Mouse (Mus musculus): Measurements from ENCODE around the gene Ccdc47. TPM values are rescaled to one million over a fixed set of nuclear protein-coding genes. Genes with fewer than 3 reads are reported as not detected.

The Ccdc47 gene
- total RNA-seq, 2 experiments from 2014 or later: 72.5 to 82.4 TPM

DNA sequence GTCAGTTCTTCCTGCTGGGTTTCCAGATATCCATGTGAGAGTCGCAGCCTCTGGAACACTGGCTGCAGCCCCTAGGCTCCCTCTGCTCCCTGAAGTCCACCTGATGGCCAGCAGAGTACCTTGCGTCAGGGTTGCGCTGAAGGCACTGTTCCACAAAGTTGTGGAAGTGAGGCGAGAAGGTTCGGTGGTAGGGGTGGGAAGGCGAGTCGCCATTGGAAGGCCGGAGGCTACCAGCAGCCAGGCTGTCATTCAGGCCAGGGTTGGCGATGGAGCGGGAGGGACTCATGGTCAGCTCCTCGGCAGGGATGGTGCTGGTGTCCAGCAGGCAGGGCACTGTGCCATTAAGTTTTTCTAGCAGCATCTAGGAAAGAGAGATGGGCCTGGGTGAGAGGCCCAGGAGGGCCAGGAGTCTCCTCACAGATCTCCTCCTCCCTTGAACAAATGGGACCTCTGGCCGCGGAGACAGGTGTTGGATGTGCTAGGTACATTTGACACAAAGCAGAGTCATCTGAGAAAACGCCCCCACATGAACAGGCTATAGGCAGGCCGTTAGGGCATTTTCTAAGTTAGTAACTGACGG is 51.5 kb downstream of the Ccdc47 start:
- DNase-seq: no peak
- intact Hi-C loops (cut with DNase I): no loop called here

DNA sequence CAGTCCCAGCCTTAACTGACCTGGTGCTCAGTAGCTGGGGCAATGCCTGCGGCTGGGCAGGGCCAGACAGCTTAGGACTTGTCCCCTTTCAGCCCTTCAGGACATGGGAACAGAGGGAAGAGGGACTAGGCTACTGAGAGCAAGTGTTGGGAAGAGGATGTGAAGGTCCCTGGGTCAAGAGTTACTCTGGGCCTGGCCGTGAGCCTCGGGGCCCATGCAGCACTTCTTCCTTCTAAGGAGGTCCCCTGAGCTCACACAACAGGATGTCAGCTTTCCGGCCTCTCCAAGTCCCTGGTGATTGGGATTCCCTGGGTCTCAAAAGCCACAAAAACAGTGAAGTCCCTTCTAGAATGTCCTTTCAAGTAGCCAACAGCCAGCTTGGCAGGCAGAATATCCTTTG is 52.6 kb downstream of the Ccdc47 start:
- intact Hi-C loops (cut with DNase I): no loop called here

DNA sequence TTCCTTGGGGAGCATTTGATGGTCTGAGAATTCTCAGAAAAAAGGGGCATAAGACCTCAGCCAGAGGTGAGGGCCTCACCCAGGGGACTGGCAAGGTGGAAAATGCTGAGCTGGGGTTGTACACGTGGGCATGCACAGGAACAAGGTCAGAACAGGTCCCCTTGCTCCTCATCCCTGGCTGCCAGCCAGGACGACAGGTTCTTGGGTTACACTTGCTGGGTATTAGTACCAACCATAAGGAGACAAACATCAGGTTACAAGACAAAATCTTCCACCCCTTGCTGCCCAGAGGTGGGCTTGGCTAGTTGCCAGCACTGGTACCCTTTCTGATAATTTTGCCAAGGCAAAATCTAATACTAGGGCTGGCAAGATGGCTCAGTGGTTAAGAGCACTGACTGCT is 53.9 kb downstream of the Ccdc47 start:
- DNase-seq: no peak
- intact Hi-C loops (cut with DNase I): no loop called here

More for the DNA sequence above, 52.6 kb downstream of the Ccdc47 start:
- DNase-seq: no peak

GRCm38 (mm10) chr11:106160841-106161721 is 55.1 kb downstream of the Ccdc47 start, which contains the start of the genes Gm10840 and Limd2:
TSS of gene Gm10840 (plus strand) at chr11:106160850.
TSS of gene Limd2 (minus strand) at chr11:106160860.
- intact Hi-C loops (cut with DNase I): no loop called here
- DNase-seq: no peak

DNA sequence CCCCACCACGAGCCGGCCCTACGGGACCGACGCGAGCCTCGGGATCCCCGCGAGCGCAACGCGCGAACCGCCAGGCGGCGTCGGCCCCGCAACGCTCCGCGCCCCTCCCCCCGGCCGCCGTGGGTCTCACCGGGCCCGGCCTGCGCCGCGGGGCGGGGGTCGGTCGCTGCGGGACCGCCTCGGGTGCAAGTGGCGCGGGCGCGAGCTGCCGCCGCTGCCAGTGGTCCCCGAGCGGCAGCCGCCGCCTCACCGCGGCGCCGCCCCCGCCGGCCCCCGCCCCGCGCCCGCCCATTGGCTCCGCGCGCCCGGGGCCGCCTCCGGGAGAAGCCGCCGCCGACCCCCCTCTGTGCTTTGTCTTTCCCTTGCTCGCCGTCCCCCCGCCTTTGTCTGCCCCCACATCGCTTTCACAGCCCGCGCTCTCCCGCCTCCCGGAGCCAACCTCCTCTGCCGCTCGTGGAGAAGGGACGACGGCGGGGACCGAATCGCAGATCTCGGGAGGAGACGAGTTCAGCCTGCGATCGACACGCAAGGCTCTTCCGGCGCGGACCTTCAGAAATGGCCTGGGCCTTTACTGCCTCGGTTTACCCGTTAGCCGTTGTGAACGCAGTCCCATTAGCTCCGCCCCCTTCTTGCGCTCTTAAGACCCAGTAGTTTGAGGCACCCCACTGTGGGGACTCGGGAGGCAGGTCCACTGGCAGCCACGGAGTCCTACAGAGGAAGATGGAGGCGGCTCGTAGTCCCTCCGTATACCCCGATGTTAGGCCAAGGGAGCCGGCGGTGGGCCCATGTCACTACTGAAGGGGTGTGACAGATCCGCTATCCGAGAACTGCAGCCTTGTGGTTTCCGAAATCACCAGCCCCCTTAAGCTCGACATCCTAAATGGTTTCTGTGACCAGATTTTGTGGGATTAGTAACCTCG is 56.0 kb downstream of the Ccdc47 start:
- intact Hi-C loops (cut with DNase I): loop anchor here (2.0 kb wide), 1 partner anchor 33 kb away; no protein-coding TSS in a partner anchor
- DNase-seq: peak; percentile 71 to 81

GRCm38 (mm10) chr11:106159216-106159920 is 56.8 kb downstream of the Ccdc47 start:
- DNase-seq: peak; percentile 36 to 43
- intact Hi-C loops (cut with DNase I): loop anchor here (2.0 kb wide), 1 partner anchor 33 kb away; no protein-coding TSS in a partner anchor

DNA sequence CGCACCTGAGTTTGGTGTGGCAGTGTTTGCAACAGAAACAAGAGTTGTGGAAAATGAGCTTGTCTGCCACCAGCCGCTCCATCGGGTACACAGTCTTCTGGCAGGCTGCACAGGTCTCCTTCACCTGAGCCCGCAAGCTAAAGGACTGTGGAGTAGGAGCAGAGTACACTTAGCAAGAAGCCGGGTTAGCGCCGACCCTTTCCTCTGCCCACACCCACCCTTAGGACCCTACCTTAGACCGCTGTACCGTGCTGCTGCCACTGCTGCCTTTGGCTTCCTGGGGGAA is 57.3 kb downstream of the Ccdc47 start:
- no peak for DNase-seq
- intact Hi-C loops (cut with DNase I): loop anchor here (2.0 kb wide), 1 partner anchor 34 kb away; no protein-coding TSS in a partner anchor

DNA sequence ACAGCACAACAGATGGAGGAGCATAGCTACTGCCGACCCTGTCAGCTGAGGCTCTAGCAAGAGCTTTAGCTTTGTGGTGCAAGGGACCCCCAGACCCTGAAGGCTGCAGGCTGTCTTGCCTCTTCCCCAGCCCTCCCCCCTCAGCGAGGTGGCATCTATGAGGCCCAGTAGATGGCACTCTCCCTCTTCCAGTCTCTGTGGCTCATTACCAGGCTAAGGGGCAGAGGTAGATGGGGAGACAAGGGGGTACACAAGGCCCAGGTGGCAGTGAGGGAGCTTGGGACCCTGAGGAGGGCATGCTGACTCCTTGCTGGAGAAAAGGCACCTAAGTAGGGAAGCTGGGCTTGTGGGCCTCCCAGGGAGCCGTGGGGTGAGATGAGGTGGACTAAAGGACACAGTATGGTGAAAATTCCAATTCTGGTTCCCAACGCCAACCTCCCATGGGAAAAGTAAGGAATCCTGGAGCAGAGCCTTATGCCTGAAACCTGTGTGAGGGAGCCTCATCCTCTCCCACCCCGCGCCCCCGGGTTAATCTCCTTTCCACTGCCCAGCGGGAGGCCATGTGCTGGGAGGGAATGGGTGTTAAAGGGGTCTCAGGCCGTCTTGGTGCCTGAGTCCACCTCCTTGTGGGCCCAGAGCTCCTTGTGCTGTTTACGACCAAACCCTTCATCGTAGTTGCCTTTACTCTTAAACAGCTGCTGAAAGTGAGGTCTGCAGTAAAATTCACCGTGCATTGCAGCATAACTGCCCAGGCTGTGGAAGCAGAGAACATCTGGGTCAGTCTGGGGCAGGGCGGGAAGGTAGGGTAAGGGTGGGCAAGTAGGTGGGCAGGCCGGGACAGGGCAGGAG is 57.8 kb downstream of the Ccdc47 start:
- intact Hi-C loops (cut with DNase I): loop anchor here (2.0 kb wide), 1 partner anchor 34 kb away; no protein-coding TSS in a partner anchor
- no peak for DNase-seq

- no peak for DNase-seq
- intact Hi-C loops (cut with DNase I): no loop called here
Measured at GRCm38 (mm10) chr11:106157154-106157553, 59.0 kb downstream of the Ccdc47 start.

GRCm38 (mm10) chr11:106156257-106156656 is 59.9 kb downstream of the Ccdc47 start:
- intact Hi-C loops (cut with DNase I): no loop called here
- DNase-seq: no peak

GRCm38 (mm10) chr11:106155761-106156160 is 60.4 kb downstream of the Ccdc47 start:
- intact Hi-C loops (cut with DNase I): no loop called here
- DNase-seq: no peak

GRCm38 (mm10) chr11:106154770-106155169 is 61.4 kb downstream of the Ccdc47 start:
- intact Hi-C loops (cut with DNase I): no loop called here
- DNase-seq: no peak

- intact Hi-C loops (cut with DNase I): no loop called here
- no peak for DNase-seq
Measured at GRCm38 (mm10) chr11:106154091-106154490, 62.1 kb downstream of the Ccdc47 start.

DNA sequence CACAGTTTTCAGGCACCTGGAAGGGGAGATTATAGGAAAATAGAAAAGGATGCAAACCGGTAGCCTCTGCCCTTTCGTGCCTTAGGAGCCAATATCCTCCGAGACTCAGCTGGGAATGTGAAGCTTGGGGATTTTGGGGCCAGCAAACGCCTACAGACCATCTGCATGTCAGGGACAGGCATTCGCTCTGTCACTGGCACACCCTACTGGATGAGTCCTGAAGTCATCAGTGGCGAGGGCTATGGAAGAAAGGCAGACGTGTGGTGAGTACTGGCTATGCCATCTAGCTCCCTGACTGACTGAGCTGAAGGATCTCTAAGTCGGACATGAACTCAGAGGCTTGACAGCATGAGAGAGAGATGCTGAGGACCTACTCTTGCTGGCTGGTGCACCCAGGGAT is 64.0 kb downstream of the Ccdc47 start:
- no peak for DNase-seq
- intact Hi-C loops (cut with DNase I): loop anchor here (1.0 kb wide), 1 partner anchor 27 kb away; no protein-coding TSS in a partner anchor

- DNase-seq: no peak
- intact Hi-C loops (cut with DNase I): no loop called here
Measured at GRCm38 (mm10) chr11:106151219-106151618, 64.9 kb downstream of the Ccdc47 start.

Data from heart, postnatal 36 days (tissue).